Mouse (Mus musculus) liver, embryonic 12.5 days (tissue): ENCODE data around the gene Itga2. TPM values are rescaled to one million over a fixed set of nuclear protein-coding genes. Genes with fewer than 3 reads are reported as not detected.

Experiments
- ATAC-seq: fragments of 200-750 bp; cut with Nextera tagmentation; 2 replicates; pipeline ENCODE4 v1.8.0; 2017; ENCODE audit warnings: moderate number of reproducible peaks, mild to moderate bottlenecking, moderate library complexity
- H3K27ac ChIP-seq: fragments of 300-500 bp; sonication (generic); 2 replicates; pipeline ENCODE4 v1.5.1; 2016; ENCODE audit warnings: mild to moderate bottlenecking
- H3K27me3 ChIP-seq: fragments of 300-500 bp; sonication (generic); replicated peaks from 2 replicates; pipeline ENCODE4 v1.6.1; 2016; ENCODE audit warnings: mild to moderate bottlenecking, moderate library complexity
- H3K36me3 ChIP-seq: fragments of 300-500 bp; sonication (generic); 2 replicates; pipeline ENCODE4 v1.6.1; 2016; ENCODE audit warnings: mild to moderate bottlenecking, moderate library complexity
- H3K4me1 ChIP-seq: fragments of 300-500 bp; sonication (generic); 2 replicates; pipeline ENCODE4 v1.6.1; 2016
- H3K4me2 ChIP-seq: fragments of 300-500 bp; sonication (generic); 2 replicates; pipeline ENCODE4 v1.6.1; 2016; ENCODE audit warnings: mild to moderate bottlenecking, moderate library complexity
- H3K4me3 ChIP-seq: fragments of 300-500 bp; sonication (generic); 2 replicates; pipeline ENCODE4 v1.5.1; 2016; ENCODE audit warnings: mild to moderate bottlenecking, moderate library complexity
- H3K9ac ChIP-seq: fragments of 300-500 bp; sonication (generic); 2 replicates; pipeline ENCODE4 v1.6.1; 2016; ENCODE audit warnings: mild to moderate bottlenecking, moderate library complexity
- H3K9me3 ChIP-seq: fragments of 300-500 bp; sonication (generic); replicated peaks from 2 replicates; pipeline ENCODE4 v1.6.1; 2016; ENCODE audit warnings: mild to moderate bottlenecking, moderate library complexity
- WGBS: fragments of 180-500 bp; shearing (Covaris S2); methylation state at CpG from one replicate; pipeline ENCODE4 v1.1.7; 2016; ENCODE audit not compliant: insufficient replicate concordance; 5-methylcytosine and 5-hydroxymethylcytosine counted together
- polyA plus RNA-seq: library from polyadenylated mRNA; unstranded; fragments of >200 nt; fragmentation: Nextera tagmentation; extraction: Ambion mirVana; gene quantifications from 2 replicates; pipeline ENCODE4 v1.2.1, GENCODE M21; 2016

The Itga2 gene
- polyA plus RNA-seq, 1 experiment from 2014 or later: 2.2 TPM

GRCm38 (mm10) chr13:114839098-114839497, 92.8 kb downstream of the Itga2 start:
- no peaks in the 10 kb centered on the region for H3K27me3 ChIP-seq
- no peak for ATAC-seq
- no peak overlapping the region for H3K4me2 ChIP-seq
- no peak overlapping the region for H3K9ac ChIP-seq
- no peaks in the 10 kb centered on the region for H3K36me3 ChIP-seq
- H3K4me1 ChIP-seq: peaks cover 10% of the 10 kb centered on the region; the same call in 1 of the 2 replicates
- H3K4me3 ChIP-seq: no peak overlapping the region
- WGBS: 71% methylated on average over 9 of the region's 9 CpGs
- H3K9me3 ChIP-seq: no peaks in the 10 kb centered on the region
- H3K27ac ChIP-seq: no peak overlapping the region

DNA sequence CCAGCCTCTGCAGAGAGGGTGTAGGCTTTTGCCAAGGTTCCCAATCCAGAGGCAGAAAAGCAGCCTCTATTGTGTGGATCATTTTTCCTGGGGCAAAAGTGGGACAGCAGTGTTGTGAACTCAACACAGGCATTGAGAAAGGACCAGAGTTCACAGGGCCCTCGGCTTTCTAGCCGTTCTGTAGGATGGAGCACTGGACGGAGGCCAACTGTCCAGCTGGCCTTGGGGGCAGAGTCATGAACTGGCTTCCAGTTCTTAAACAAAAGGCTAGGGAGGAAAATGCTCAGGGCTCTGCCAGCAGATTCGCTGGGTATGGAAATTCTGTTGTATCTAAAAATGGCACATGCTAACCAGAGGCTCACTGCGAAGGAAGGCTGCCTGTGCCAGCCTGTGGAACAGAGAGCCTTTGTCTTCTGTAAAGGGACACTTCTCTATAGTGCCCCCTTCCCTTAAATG, 93.3 kb downstream of the Itga2 start:
- H3K9ac ChIP-seq: no peak overlapping the region
- H3K27me3 ChIP-seq: no peaks in the 10 kb centered on the region
- WGBS: 59% methylated on average over 5 of the region's 5 CpGs
- H3K9me3 ChIP-seq: no peaks in the 10 kb centered on the region
- peak; percentile 57; the same call in 1 of the 2 replicates for ATAC-seq
- no peaks in the 10 kb centered on the region for H3K36me3 ChIP-seq
- H3K4me2 ChIP-seq: no peak overlapping the region
- H3K4me3 ChIP-seq: no peak overlapping the region
- H3K4me1 ChIP-seq: peaks cover 12% of the 10 kb centered on the region; the same call in 1 of the 2 replicates
- H3K27ac ChIP-seq: no peak overlapping the region

DNA sequence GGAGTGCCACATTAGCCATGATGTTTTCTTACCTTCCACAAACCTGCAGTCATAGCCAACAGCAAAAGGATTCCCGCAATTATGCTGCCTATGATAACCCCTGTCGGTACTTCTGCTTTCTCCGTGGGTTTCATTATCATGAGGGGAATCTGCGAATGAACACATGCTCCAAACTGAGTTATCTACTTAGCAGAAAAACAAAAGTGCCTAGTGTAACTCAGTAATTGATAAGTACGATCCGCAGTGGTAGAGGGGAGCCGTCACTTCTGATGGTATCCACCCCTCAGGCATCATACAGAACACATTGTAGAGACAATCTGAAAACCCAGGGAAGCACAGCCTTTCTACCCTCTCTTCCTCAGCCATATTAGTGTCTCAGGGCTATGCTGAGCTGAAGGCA, 94.8 kb downstream of the Itga2 start:
- H3K9me3 ChIP-seq: no peaks in the 10 kb centered on the region
- 24% methylated on average over 7 of the region's 7 CpGs for WGBS
- ATAC-seq: no peak
- peaks cover 15% of the 10 kb centered on the region; the same call in 1 of the 2 replicates for H3K4me1 ChIP-seq
- H3K4me2 ChIP-seq: no peak overlapping the region
- H3K27ac ChIP-seq: no peak overlapping the region
- H3K9ac ChIP-seq: no peak overlapping the region; the same call in 1 of the 2 replicates
- H3K36me3 ChIP-seq: 0 out of 2 replicates have a peak, but pooled peaks cover 4% of the 10 kb centered on the region
- no peak overlapping the region for H3K4me3 ChIP-seq
- no peaks in the 10 kb centered on the region for H3K27me3 ChIP-seq

DNA sequence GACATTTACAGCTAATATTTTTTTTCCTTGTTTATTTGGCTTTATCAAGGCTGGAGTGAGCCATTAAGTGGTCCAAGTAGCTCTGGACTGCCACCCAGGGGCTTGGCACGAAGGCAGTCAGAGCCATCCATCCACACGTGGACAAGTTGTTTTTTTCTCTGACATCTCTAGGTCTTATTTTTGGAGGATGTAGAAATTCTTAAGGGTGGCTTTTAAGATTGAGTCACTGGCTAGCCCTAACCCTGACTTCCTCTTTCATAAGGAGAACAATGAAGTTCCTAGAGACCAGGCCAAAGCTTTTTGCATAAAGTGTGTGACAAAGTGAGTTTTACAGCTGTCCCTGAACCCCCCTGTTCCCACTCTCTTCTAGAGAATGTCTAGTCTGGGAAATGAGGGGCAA, 97.3 kb downstream of the Itga2 start:
- Histone ChIP-seq H3K36me3 (peaks cover 9% of the 10 kb centered on the region; the same call in 1 of the 2 replicates), H3K4me2 (no peak overlapping the region), H3K9ac (no peak overlapping the region), H3K27me3 (no peaks in the 10 kb centered on the region), H3K4me1 (peaks cover 15% of the 10 kb centered on the region; the same call in 1 of the 2 replicates), H3K27ac (no peak overlapping the region), H3K9me3 (no peaks in the 10 kb centered on the region), H3K4me3 (no peak overlapping the region)
- ATAC-seq: no peak
- WGBS: 21% methylated on average over 2 of the region's 2 CpGs

GRCm38 (mm10) chr13:114833351-114833750, 98.5 kb downstream of the Itga2 start:
- H3K27me3 ChIP-seq: no peaks in the 10 kb centered on the region
- WGBS: 63% methylated on average over 4 of the region's 4 CpGs
- peaks cover 11% of the 10 kb centered on the region; the same call in 1 of the 2 replicates for H3K4me1 ChIP-seq
- ATAC-seq: no peak
- no peak overlapping the region for H3K4me3 ChIP-seq
- no peaks in the 10 kb centered on the region for H3K9me3 ChIP-seq
- no peak overlapping the region for H3K27ac ChIP-seq
- no peak overlapping the region for H3K9ac ChIP-seq
- no peak overlapping the region for H3K4me2 ChIP-seq
- peaks cover 14% of the 10 kb centered on the region for H3K36me3 ChIP-seq

DNA sequence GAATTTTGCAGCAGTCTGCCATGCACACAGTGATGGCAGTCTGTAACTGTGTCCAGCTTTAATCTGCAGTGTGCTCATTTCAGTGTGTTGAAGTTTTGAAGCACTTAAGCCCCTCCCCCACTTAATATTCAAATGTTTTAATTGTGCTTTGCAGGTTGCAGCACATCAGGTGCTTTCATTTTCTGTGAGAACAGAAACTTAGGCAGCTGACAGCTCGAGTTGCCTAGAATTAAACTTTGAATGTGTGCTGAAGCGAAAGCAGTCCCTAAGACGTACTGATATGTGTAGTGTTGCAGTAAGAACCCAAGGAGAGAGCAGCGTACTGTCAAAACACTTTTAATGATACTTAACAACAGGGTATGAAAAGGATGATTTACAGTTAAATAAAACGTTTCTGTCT, 99.1 kb downstream of the Itga2 start:
- H3K4me3 ChIP-seq: no peak overlapping the region
- H3K9ac ChIP-seq: no peak overlapping the region
- peaks cover 11% of the 10 kb centered on the region; the same call in 1 of the 2 replicates for H3K4me1 ChIP-seq
- WGBS: 59% methylated on average over 5 of the region's 5 CpGs
- no peaks in the 10 kb centered on the region for H3K27me3 ChIP-seq
- peaks cover 20% of the 10 kb centered on the region for H3K36me3 ChIP-seq
- H3K27ac ChIP-seq: no peak overlapping the region
- H3K9me3 ChIP-seq: no peaks in the 10 kb centered on the region
- ATAC-seq: no peak
- H3K4me2 ChIP-seq: no peak overlapping the region

GRCm38 (mm10) chr13:114831367-114831833, 100.5 kb downstream of the Itga2 start:
- Histone ChIP-seq H3K36me3 (peaks cover 33% of the 10 kb centered on the region), H3K27ac (no peak overlapping the region), H3K9ac (no peak overlapping the region), H3K4me1 (0 out of 2 replicates have a peak, but pooled peaks cover 5% of the 10 kb centered on the region), H3K9me3 (no peaks in the 10 kb centered on the region), H3K27me3 (no peaks in the 10 kb centered on the region), H3K4me3 (no peak overlapping the region), H3K4me2 (no peak overlapping the region)
- 73% methylated on average over 4 of the region's 4 CpGs for WGBS
- ATAC-seq: no peak; the same call in 1 of the 2 replicates

GRCm38 (mm10) chr13:114825377-114825855, 106.5 kb downstream of the Itga2 start:
- Histone ChIP-seq H3K4me2 (no peak overlapping the region), H3K9me3 (no peaks in the 10 kb centered on the region), H3K27ac (no peak overlapping the region), H3K9ac (no peak overlapping the region), H3K36me3 (peaks cover 59% of the 10 kb centered on the region), H3K4me1 (no peaks in the 10 kb centered on the region), H3K27me3 (no peaks in the 10 kb centered on the region), H3K4me3 (no peak overlapping the region)
- 83% methylated on average over 6 of the region's 6 CpGs for WGBS
- no peak for ATAC-seq

DNA sequence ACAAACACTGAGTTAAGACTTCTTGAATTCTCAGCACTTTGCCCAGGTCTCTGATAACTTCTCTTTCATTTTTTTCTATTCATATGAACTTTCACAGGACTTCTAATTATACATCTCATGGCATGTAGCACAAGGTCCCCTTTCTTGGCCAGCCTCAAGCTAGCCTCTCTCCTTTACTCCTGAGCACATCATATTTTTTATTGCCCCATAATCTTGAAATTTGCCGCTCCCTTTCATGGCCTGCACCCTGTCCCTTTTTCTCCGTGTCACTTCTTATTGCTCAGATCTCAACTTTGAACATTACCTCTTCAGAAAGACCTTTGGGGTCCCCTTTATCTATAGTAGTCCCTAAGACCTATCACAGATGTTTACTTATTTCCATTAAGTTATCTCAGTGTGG, 109.0 kb downstream of the Itga2 start:
- Histone ChIP-seq H3K27me3 (no peaks in the 10 kb centered on the region), H3K4me1 (peaks cover 10% of the 10 kb centered on the region), H3K36me3 (peaks cover 49% of the 10 kb centered on the region), H3K9me3 (no peaks in the 10 kb centered on the region), H3K9ac (no peak overlapping the region), H3K4me3 (no peak overlapping the region), H3K4me2 (no peak overlapping the region), H3K27ac (no peak overlapping the region)
- ATAC-seq: no peak
- 84% methylated on average over 2 of the region's 2 CpGs for WGBS

DNA sequence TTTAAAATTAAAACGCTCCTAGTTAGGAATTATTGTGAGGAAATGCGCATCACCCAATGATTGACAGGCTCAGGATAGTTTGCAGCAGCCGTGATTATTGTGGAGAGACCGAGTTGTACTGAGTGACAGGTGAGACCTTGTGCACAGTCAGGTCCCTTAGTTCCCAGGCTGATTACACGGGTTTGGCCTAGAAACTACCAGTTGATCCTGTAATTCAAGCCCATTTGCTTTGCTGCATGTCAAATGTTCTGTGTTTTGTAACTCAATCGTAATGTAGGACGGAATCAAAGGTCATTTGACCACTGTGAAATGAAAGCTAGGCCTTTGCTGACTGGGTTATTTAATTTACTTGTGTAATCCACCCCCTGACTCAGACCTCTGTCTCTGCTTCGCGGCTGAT, 113.4 kb downstream of the Itga2 start:
- H3K9me3 ChIP-seq: no peaks in the 10 kb centered on the region
- peaks cover 16% of the 10 kb centered on the region for H3K4me1 ChIP-seq
- H3K36me3 ChIP-seq: peaks cover 21% of the 10 kb centered on the region
- peak overlapping the region; percentile 78 for H3K9ac ChIP-seq
- H3K27me3 ChIP-seq: no peaks in the 10 kb centered on the region
- peak overlapping the region; percentile 78 for H3K4me3 ChIP-seq
- peak; percentile 78 for ATAC-seq
- 25% methylated on average over 9 of the region's 9 CpGs for WGBS
- H3K4me2 ChIP-seq: peak overlapping the region; percentile 83
- H3K27ac ChIP-seq: peak overlapping the region; percentile 45; the same call in 1 of the 2 replicates

- under 1% methylated on average over 39 of the region's 39 CpGs for WGBS
- Histone ChIP-seq H3K9ac (peak within 1 kb of the TSS; percentile 78), H3K4me3 (peak within 1 kb of the TSS; percentile 78), H3K27me3 (no peaks in the 10 kb centered on the region), H3K9me3 (no peaks in the 10 kb centered on the region), H3K4me1 (peaks cover 16% of the 10 kb centered on the region), H3K4me2 (peak within 1 kb of the TSS; percentile 83), H3K27ac (peak within 1 kb of the TSS; percentile 45; the same call in 1 of the 2 replicates), H3K36me3 (peaks cover 14% of the 10 kb centered on the region)
- peak; percentile 99 for ATAC-seq
Measured at GRCm38 (mm10) chr13:114817751-114818360, 114.0 kb downstream of the Itga2 start, which contains the start of gene Mocs2. Mocs2 (plus strand) TSS chr13:114818236.

- H3K9ac ChIP-seq: no peak overlapping the region
- no peak overlapping the region for H3K27ac ChIP-seq
- no peak overlapping the region for H3K4me3 ChIP-seq
- WGBS: 64% methylated on average over 5 of the region's 5 CpGs
- no peaks in the 10 kb centered on the region for H3K9me3 ChIP-seq
- no peak overlapping the region for H3K4me2 ChIP-seq
- no peaks in the 10 kb centered on the region for H3K4me1 ChIP-seq
- H3K36me3 ChIP-seq: no peaks in the 10 kb centered on the region
- no peak for ATAC-seq
- no peaks in the 10 kb centered on the region for H3K27me3 ChIP-seq
Measured at GRCm38 (mm10) chr13:114809624-114810210, 122.2 kb downstream of the Itga2 start.
